Mouse (Mus musculus) duodenum, adult 2 months (tissue): ENCODE measurements around the gene 1700025F22Rik. TPM values are rescaled to one million over a fixed set of nuclear protein-coding genes. Genes with fewer than 3 reads are reported as not detected.

Experiments
- polyA plus RNA-seq: library from polyadenylated mRNA; depleted of rRNA; stranded (reverse); fragments of >200 nt; gene quantifications from 2 replicates; pipeline ENCODE4 v1.2.3, GENCODE M21; 2012; ENCODE audit warnings: low replicate concordance; rRNA removed

Gene 1700025F22Rik
- not detected in 2 replicates for polyA plus RNA-seq

DNA sequence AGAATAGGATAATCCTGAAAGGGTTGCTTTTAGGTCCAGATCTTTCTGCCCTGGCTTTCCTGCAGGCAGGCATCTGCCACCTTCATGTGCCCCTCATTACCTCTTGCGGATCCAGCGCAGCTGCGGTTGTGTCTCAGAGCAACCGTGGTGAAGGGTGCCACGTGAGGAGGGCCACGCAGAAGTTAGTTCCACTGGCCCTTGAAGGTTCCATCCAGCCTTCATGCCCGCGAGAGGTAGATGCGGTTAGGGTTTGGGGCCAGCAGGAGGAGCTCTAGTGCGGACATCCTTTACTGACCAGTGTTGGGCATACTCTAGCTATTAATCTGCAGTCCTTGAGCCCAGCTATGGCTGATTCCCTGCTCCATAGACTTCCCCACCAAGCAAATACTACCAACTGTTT is at the start of gene 1700025F22Rik:
TSS of gene 1700025F22Rik (minus strand) at position 149 of the 400 bp plus-strand sequence.

GRCm38 (mm10) chr19:11196546-11196945 is 31.4 kb upstream of the 1700025F22Rik start, which contains the start of gene Ms4a13:
TSS of gene Ms4a13 (minus strand) at chr19:11196737.

DNA sequence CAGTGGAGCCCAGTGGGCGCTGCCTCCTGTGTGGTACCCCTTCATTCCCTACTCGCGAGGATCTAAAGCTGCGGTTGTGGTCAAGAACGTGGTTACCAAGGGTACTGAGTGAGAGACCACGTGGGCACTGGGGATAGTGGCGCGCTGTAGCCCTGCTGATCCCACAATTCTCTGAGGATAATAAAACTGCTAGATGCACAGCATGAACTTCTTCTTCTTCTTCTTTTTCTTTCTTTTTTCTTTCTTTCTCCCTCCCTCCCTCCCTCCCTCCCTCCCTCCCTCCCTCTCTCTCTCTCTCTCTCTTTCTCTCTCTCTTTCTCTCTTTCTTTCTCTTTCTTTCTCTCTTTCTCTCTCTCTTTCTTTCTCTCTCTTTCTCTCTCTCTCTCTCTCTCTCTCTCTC is 34.3 kb downstream of the 1700025F22Rik start, which contains the start of gene 1700017D01Rik:
TSS of gene 1700017D01Rik (minus strand) at position 101 of the 400 bp plus-strand sequence.

Other genes with a start within 250 kb of the 1700025F22Rik start
- gene Zp1, start 244.7 kb downstream of the 1700025F22Rik start, polyA plus RNA-seq = not detected in 2 replicates
- 0.16 and 0.62 TPM in 2 replicates for gene Ptgdr2, start 228.2 kb downstream of the 1700025F22Rik start, polyA plus RNA-seq
- gene Ccdc86, start 216.1 kb downstream of the 1700025F22Rik start, polyA plus RNA-seq = 4.4 and 5.5 TPM in 2 replicates
- 179 and 611 TPM in 2 replicates for gene Ms4a10, start 190.7 kb downstream of the 1700025F22Rik start, polyA plus RNA-seq
- 0.36 and 0.88 TPM in 2 replicates for gene Ms4a15, start 172.1 kb downstream of the 1700025F22Rik start, polyA plus RNA-seq
- 46.6 and 64.7 TPM in 2 replicates for gene Ms4a18, start 147.3 kb downstream of the 1700025F22Rik start, polyA plus RNA-seq
- 154 and 309 TPM in 2 replicates for gene Ms4a8a, start 84.2 kb downstream of the 1700025F22Rik start, polyA plus RNA-seq
- not detected in 2 replicates for gene 1700017D01Rik, start 34.4 kb downstream of the 1700025F22Rik start, polyA plus RNA-seq
- gene Ms4a13, start 31.4 kb upstream of the 1700025F22Rik start, polyA plus RNA-seq = not detected in 2 replicates
- 6.5 and 10.0 TPM in 2 replicates for gene Ms4a12, start 67.1 kb upstream of the 1700025F22Rik start, polyA plus RNA-seq
- gene Ms4a1, start 100.9 kb upstream of the 1700025F22Rik start, polyA plus RNA-seq = 0.12 TPM in 1 of 2 replicates, not detected in the other
- gene Ms4a5, start 118.6 kb upstream of the 1700025F22Rik start, polyA plus RNA-seq = not detected in 2 replicates
- gene Ms4a14, start 149.1 kb upstream of the 1700025F22Rik start, polyA plus RNA-seq = 0.14 TPM in 1 of 2 replicates, not detected in the other
- gene Ms4a7, start 170.8 kb upstream of the 1700025F22Rik start, polyA plus RNA-seq = 0.34 and 0.76 TPM in 2 replicates
- 0.51 TPM in 1 of 2 replicates, not detected in the other for gene Ms4a4a, start 210.2 kb upstream of the 1700025F22Rik start, polyA plus RNA-seq
- gene Ms4a4c, start 239.4 kb upstream of the 1700025F22Rik start, polyA plus RNA-seq = 0.05 TPM in 1 of 2 replicates, not detected in the other